Mouse (Mus musculus): ENCODE data around the gene Htr6. TPM values are rescaled to one million over a fixed set of nuclear protein-coding genes. Genes with fewer than 3 reads are reported as not detected.

Gene Htr6
- polyA plus RNA-seq, 1 experiment, result not detected

- TF ChIP-seq CTCF (IDR thresholded peaks at IDR 0.05; ENCODE audit: control insufficient read depth, insufficient read depth, low read length), result no peak
- TF ChIP-seq POLR2A (IDR thresholded peaks at IDR 0.05; ENCODE audit: borderline replicate concordance, control insufficient read depth, low read depth, low read length), result no peak
Measured at GRCm38 (mm10) chr4:139019413-139019812, 56.0 kb downstream of the Htr6 start.

GRCm38 (mm10) chr4:139018976-139019375 is 56.4 kb downstream of the Htr6 start:
- Histone ChIP-seq H3K4me1 (ENCODE audit: control insufficient read depth, insufficient read depth, low read length) (no peaks in the 10 kb centered on the region), H3K27ac (ENCODE audit: control insufficient read depth, insufficient read depth, low read depth, low read length, poor library complexity) (no peak overlapping the region), H3K4me3 (replicated peaks; ENCODE audit: control insufficient read depth, low read depth, low read length) (no peak overlapping the region)
- WGBS, result 86% methylated on average over 4 of the region's 4 CpGs
- TF ChIP-seq POLR2A (IDR thresholded peaks at IDR 0.05; ENCODE audit: borderline replicate concordance, control insufficient read depth, low read depth, low read length) (no peak), CTCF (IDR thresholded peaks at IDR 0.05; ENCODE audit: control insufficient read depth, insufficient read depth, low read length) (no peak)

More at GRCm38 (mm10) chr4:139019413-139019812, 56.0 kb downstream of the Htr6 start:
- Histone ChIP-seq H3K4me1 (ENCODE audit: control insufficient read depth, insufficient read depth, low read length) (no peaks in the 10 kb centered on the region), H3K27ac (ENCODE audit: control insufficient read depth, insufficient read depth, low read depth, low read length, poor library complexity) (no peak overlapping the region), H3K4me3 (replicated peaks; ENCODE audit: control insufficient read depth, low read depth, low read length) (no peak overlapping the region)
- WGBS, result 77% methylated on average over 13 of the region's 13 CpGs

GRCm38 (mm10) chr4:139018388-139018787 is 57.0 kb downstream of the Htr6 start:
- Histone ChIP-seq H3K4me1 (ENCODE audit: control insufficient read depth, insufficient read depth, low read length) (no peaks in the 10 kb centered on the region), H3K4me3 (replicated peaks; ENCODE audit: control insufficient read depth, low read depth, low read length) (no peak overlapping the region), H3K27ac (ENCODE audit: control insufficient read depth, insufficient read depth, low read depth, low read length, poor library complexity) (no peak overlapping the region)
- TF ChIP-seq CTCF (IDR thresholded peaks at IDR 0.05; ENCODE audit: control insufficient read depth, insufficient read depth, low read length) (no peak), POLR2A (IDR thresholded peaks at IDR 0.05; ENCODE audit: borderline replicate concordance, control insufficient read depth, low read depth, low read length) (no peak)
- 91% methylated on average over 14 of the region's 14 CpGs for WGBS

- 80% methylated on average over 6 of the region's 6 CpGs for WGBS
- Histone ChIP-seq H3K4me3 (replicated peaks; ENCODE audit: control insufficient read depth, low read depth, low read length) (no peak overlapping the region), H3K27ac (ENCODE audit: control insufficient read depth, insufficient read depth, low read depth, low read length, poor library complexity) (no peak overlapping the region), H3K4me1 (ENCODE audit: control insufficient read depth, insufficient read depth, low read length) (no peaks in the 10 kb centered on the region)
- TF ChIP-seq POLR2A (IDR thresholded peaks at IDR 0.05; ENCODE audit: borderline replicate concordance, control insufficient read depth, low read depth, low read length) (no peak), CTCF (IDR thresholded peaks at IDR 0.05; ENCODE audit: control insufficient read depth, insufficient read depth, low read length) (peak; percentile 48)
Measured at GRCm38 (mm10) chr4:139014793-139015192, 60.6 kb downstream of the Htr6 start.

GRCm38 (mm10) chr4:139013281-139013680 is 62.1 kb downstream of the Htr6 start:
- WGBS, result 88% methylated on average over 11 of the region's 11 CpGs
- TF ChIP-seq POLR2A (IDR thresholded peaks at IDR 0.05; ENCODE audit: borderline replicate concordance, control insufficient read depth, low read depth, low read length) (no peak), CTCF (IDR thresholded peaks at IDR 0.05; ENCODE audit: control insufficient read depth, insufficient read depth, low read length) (no peak)
- H3K27ac ChIP-seq (ENCODE audit: control insufficient read depth, insufficient read depth, low read depth, low read length, poor library complexity), result no peak overlapping the region
- H3K4me3 ChIP-seq (replicated peaks; ENCODE audit: control insufficient read depth, low read depth, low read length), result no peak overlapping the region
- no peaks in the 10 kb centered on the region for H3K4me1 ChIP-seq (ENCODE audit: control insufficient read depth, insufficient read depth, low read length)

GRCm38 (mm10) chr4:139011201-139011702 is 64.1 kb downstream of the Htr6 start:
- 91% methylated on average over 13 of the region's 13 CpGs for WGBS
- H3K27ac ChIP-seq (ENCODE audit: control insufficient read depth, insufficient read depth, low read depth, low read length, poor library complexity), result no peak overlapping the region
- TF ChIP-seq POLR2A (IDR thresholded peaks at IDR 0.05; ENCODE audit: borderline replicate concordance, control insufficient read depth, low read depth, low read length) (no peak), CTCF (IDR thresholded peaks at IDR 0.05; ENCODE audit: control insufficient read depth, insufficient read depth, low read length) (no peak)
- H3K4me3 ChIP-seq (replicated peaks; ENCODE audit: control insufficient read depth, low read depth, low read length), result no peak overlapping the region
- H3K4me1 ChIP-seq (ENCODE audit: control insufficient read depth, insufficient read depth, low read length), result no peaks in the 10 kb centered on the region

Other genes starting within 250 kb of the Htr6 start
- gene Pla2g5, start 212.1 kb downstream of the Htr6 start, polyA plus RNA-seq (2011; ENCODE audit: insufficient read depth, insufficient read length, low replicate concordance, missing spikeins), result not detected in 2 replicates
- gene Gm13030, start 201.6 kb downstream of the Htr6 start, polyA plus RNA-seq (2011; ENCODE audit: insufficient read depth, insufficient read length, low replicate concordance, missing spikeins), result not detected in 2 replicates
- gene Pla2g2e, start 197.6 kb downstream of the Htr6 start, polyA plus RNA-seq (2011; ENCODE audit: insufficient read depth, insufficient read length, low replicate concordance, missing spikeins), result not detected in 2 replicates
- gene Otud3, start 161.6 kb downstream of the Htr6 start, polyA plus RNA-seq (2011; ENCODE audit: insufficient read depth, insufficient read length, low replicate concordance, missing spikeins), result 2.9 and 6.3 TPM in 2 replicates
- not detected in 2 replicates for gene Rnf186, start 108.5 kb downstream of the Htr6 start, polyA plus RNA-seq (2011; ENCODE audit: insufficient read depth, insufficient read length, low replicate concordance, missing spikeins)
- gene Tmco4, start 102.7 kb downstream of the Htr6 start, polyA plus RNA-seq (2011; ENCODE audit: insufficient read depth, insufficient read length, low replicate concordance, missing spikeins), result 2.7 and 6.0 TPM in 2 replicates
- 1.8 and 2.0 TPM in 2 replicates for gene Nbl1, start 17.4 kb upstream of the Htr6 start, polyA plus RNA-seq (2011; ENCODE audit: insufficient read depth, insufficient read length, low replicate concordance, missing spikeins)
- 135 and 195 TPM in 2 replicates for gene Minos1, start 55.5 kb upstream of the Htr6 start, polyA plus RNA-seq (2011; ENCODE audit: insufficient read depth, insufficient read length, low replicate concordance, missing spikeins)
- gene Capzb, start 117.3 kb upstream of the Htr6 start, polyA plus RNA-seq (2011; ENCODE audit: insufficient read depth, insufficient read length, low replicate concordance, missing spikeins), result 104 and 160 TPM in 2 replicates
- gene Pqlc2, start 235.1 kb upstream of the Htr6 start, polyA plus RNA-seq (2011; ENCODE audit: insufficient read depth, insufficient read length, low replicate concordance, missing spikeins), result 6.4 and 12.2 TPM in 2 replicates
- 10.9 and 12.1 TPM in 2 replicates for gene Akr7a5, start 235.2 kb upstream of the Htr6 start, polyA plus RNA-seq (2011; ENCODE audit: insufficient read depth, insufficient read length, low replicate concordance, missing spikeins)

All from bone marrow, adult 2 months (tissue).